Mouse (Mus musculus) heart, postnatal 0 days (tissue): ENCODE measurements at regions not wholly inside any gene's neighbourhood (a gene's known extent, or its start where the extent isn't known, plus 50 kb on each side); places are given as distances from the start of the nearest gene placed in this dataset.

Experiments used
- CTCF ChIP-seq: IDR thresholded peaks from 2 replicates; pipeline ENCODE4 v1.5.1; 2016; ENCODE audit warnings: antibody characterized with exemption, control low read depth, low read depth
- EP300 ChIP-seq: IDR thresholded peaks from 2 replicates; pipeline ENCODE4 v1.6.1; 2016; ENCODE audit warnings: antibody characterized with exemption, low read depth

- TF ChIP-seq CTCF, result no peak
- no peak for TF ChIP-seq EP300
Observed at GRCm38 (mm10) chr12:107855547-107855946, 147.9 kb downstream of the Bcl11b start.
